Mouse (Mus musculus): ENCODE data around the gene Pgbd5.
A peak's percentile ranks its signal among the peaks of the same experiment; 100 is the strongest.

Pgbd5 gene

GRCm38 (mm10) chr8:124343991-124344390 is 95.5 kb downstream of the Pgbd5 start:
- DNase-seq (ENCODE audit: low spot score), result no peak

GRCm38 (mm10) chr8:124343151-124343550 is 96.3 kb downstream of the Pgbd5 start:
- no peak for DNase-seq (ENCODE audit: low spot score)

GRCm38 (mm10) chr8:124340360-124341068 is 98.9 kb downstream of the Pgbd5 start:
- peak; percentile 35 for DNase-seq (ENCODE audit: low spot score)

GRCm38 (mm10) chr8:124339742-124340141 is 99.7 kb downstream of the Pgbd5 start:
- no peak for DNase-seq (ENCODE audit: low spot score)

GRCm38 (mm10) chr8:124336302-124336701 is 103.2 kb downstream of the Pgbd5 start:
- DNase-seq (ENCODE audit: low spot score), result no peak

GRCm38 (mm10) chr8:124331706-124332105 is 107.8 kb downstream of the Pgbd5 start:
- no peak for DNase-seq (ENCODE audit: low spot score)

GRCm38 (mm10) chr8:124331094-124331493 is 108.4 kb downstream of the Pgbd5 start:
- DNase-seq (ENCODE audit: low spot score), result no peak

- no peak for DNase-seq (ENCODE audit: low spot score)
Measured at GRCm38 (mm10) chr8:124330433-124330832, 109.0 kb downstream of the Pgbd5 start.

- no peak for DNase-seq (ENCODE audit: low spot score)
Measured at GRCm38 (mm10) chr8:124329690-124330089, 109.8 kb downstream of the Pgbd5 start.

- no peak for DNase-seq (ENCODE audit: low spot score)
Measured at GRCm38 (mm10) chr8:124328259-124328658, 111.2 kb downstream of the Pgbd5 start.

- DNase-seq (ENCODE audit: low spot score), result no peak
Measured at GRCm38 (mm10) chr8:124323356-124323755, 116.1 kb downstream of the Pgbd5 start.

GRCm38 (mm10) chr8:124321227-124321840 is 118.1 kb downstream of the Pgbd5 start:
- DNase-seq (ENCODE audit: low spot score), result no peak

- DNase-seq (ENCODE audit: low spot score), result no peak
Measured at GRCm38 (mm10) chr8:124319316-124319652, 120.2 kb downstream of the Pgbd5 start.

Measured in embryo, embryonic 10 days (tissue).